Mouse (Mus musculus) testis, adult 2 months (tissue): ENCODE measurements around the gene Pik3r1. TPM values are rescaled to one million over a fixed set of nuclear protein-coding genes. Genes with fewer than 3 reads are reported as not detected.

Source experiments
- H3K27ac ChIP-seq: fragments of 200-500 bp; 2 replicates; pipeline ENCODE4 v1.5.1; 2012; ENCODE audit warnings: low read depth, low read length; ENCODE audit not compliant: control insufficient read depth, insufficient read depth
- H3K27me3 ChIP-seq: fragments of 200-500 bp; 2 replicates; pipeline ENCODE4 v1.6.1; 2012; ENCODE audit warnings: mild to moderate bottlenecking, low read length, moderate library complexity; ENCODE audit not compliant: control insufficient read depth, insufficient read depth
- H3K36me3 ChIP-seq: fragments of 200-500 bp; 2 replicates; pipeline ENCODE4 v1.6.1; 2012; ENCODE audit warnings: mild to moderate bottlenecking, low read length; ENCODE audit not compliant: control insufficient read depth, insufficient read depth
- H3K4me1 ChIP-seq: fragments of 200-500 bp; 2 replicates; pipeline ENCODE4 v1.6.1; 2012; ENCODE audit warnings: low read length; ENCODE audit not compliant: control insufficient read depth, insufficient read depth
- H3K4me3 ChIP-seq: fragments of 200-500 bp; 2 replicates; pipeline ENCODE4 v1.5.1; 2012; ENCODE audit warnings: low read depth, mild to moderate bottlenecking, low read length, moderate library complexity, mixed read lengths; ENCODE audit not compliant: control insufficient read depth
- CTCF ChIP-seq: fragments of 200-500 bp; IDR thresholded peaks from 2 replicates; pipeline ENCODE4 v1.5.1; 2012; ENCODE audit warnings: low read depth, mild to moderate bottlenecking, inconsistent platforms, low read length, moderate library complexity; ENCODE audit not compliant: control insufficient read depth, insufficient read depth, insufficient replicate concordance
- POLR2A ChIP-seq: fragments of 200-500 bp; IDR thresholded peaks from 2 replicates; pipeline ENCODE4 v1.6.1; 2012; ENCODE audit warnings: low read depth, mild to moderate bottlenecking, inconsistent platforms, low read length, moderate library complexity; ENCODE audit not compliant: control insufficient read depth
- polyA plus RNA-seq: library from polyadenylated mRNA; depleted of rRNA; stranded (reverse); fragments of >200 nt; gene quantifications from 2 replicates; pipeline ENCODE4 v1.2.3, GENCODE M21; 2012

The Pik3r1 gene
- polyA plus RNA-seq, 1 experiment, result 1.9 TPM

- Histone ChIP-seq H3K4me1 (peaks cover 9% of the 10 kb centered on the region), H3K27ac (no peak overlapping the region), H3K36me3 (no peaks in the 10 kb centered on the region), H3K27me3 (no peaks in the 10 kb centered on the region), H3K4me3 (no peak overlapping the region)
- TF ChIP-seq POLR2A, result no peak
- no peak for TF ChIP-seq CTCF
These were observed 76.9 kb downstream of the Pik3r1 start for GRCm38 (mm10) chr13:101690911-101691655.

GRCm38 (mm10) chr13:101690167-101690566, 77.8 kb downstream of the Pik3r1 start:
- Histone ChIP-seq H3K27ac (no peak overlapping the region), H3K27me3 (no peaks in the 10 kb centered on the region), H3K36me3 (no peaks in the 10 kb centered on the region), H3K4me3 (no peak overlapping the region), H3K4me1 (peaks cover 9% of the 10 kb centered on the region)
- no peak for TF ChIP-seq CTCF
- no peak for TF ChIP-seq POLR2A

GRCm38 (mm10) chr13:101686256-101686655, 81.8 kb downstream of the Pik3r1 start:
- Histone ChIP-seq H3K27ac (no peak overlapping the region), H3K27me3 (no peaks in the 10 kb centered on the region), H3K36me3 (no peaks in the 10 kb centered on the region), H3K4me1 (no peaks in the 10 kb centered on the region), H3K4me3 (no peak overlapping the region)
- no peak for TF ChIP-seq CTCF
- TF ChIP-seq POLR2A, result no peak

GRCm38 (mm10) chr13:101684706-101685105, 83.3 kb downstream of the Pik3r1 start:
- Histone ChIP-seq H3K27me3 (no peaks in the 10 kb centered on the region), H3K36me3 (no peaks in the 10 kb centered on the region), H3K4me1 (no peaks in the 10 kb centered on the region), H3K27ac (no peak overlapping the region), H3K4me3 (no peak overlapping the region)
- no peak for TF ChIP-seq POLR2A
- no peak for TF ChIP-seq CTCF

GRCm38 (mm10) chr13:101682378-101682777, 85.6 kb downstream of the Pik3r1 start:
- Histone ChIP-seq H3K27me3 (no peaks in the 10 kb centered on the region), H3K4me3 (no peak overlapping the region), H3K4me1 (no peaks in the 10 kb centered on the region), H3K27ac (no peak overlapping the region), H3K36me3 (no peaks in the 10 kb centered on the region)
- TF ChIP-seq CTCF, result no peak
- no peak for TF ChIP-seq POLR2A

GRCm38 (mm10) chr13:101680083-101680482, 87.9 kb downstream of the Pik3r1 start:
- TF ChIP-seq CTCF, result no peak
- no peak for TF ChIP-seq POLR2A
- H3K4me3 ChIP-seq, result no peak overlapping the region
- H3K4me1 ChIP-seq, result no peaks in the 10 kb centered on the region
- no peak overlapping the region for H3K27ac ChIP-seq
- H3K27me3 ChIP-seq, result no peaks in the 10 kb centered on the region
- H3K36me3 ChIP-seq, result no peaks in the 10 kb centered on the region

- TF ChIP-seq POLR2A (no peak), CTCF (no peak)
- no peaks in the 10 kb centered on the region for H3K4me1 ChIP-seq
- no peaks in the 10 kb centered on the region for H3K27me3 ChIP-seq
- H3K27ac ChIP-seq, result no peak overlapping the region
- H3K4me3 ChIP-seq, result no peak overlapping the region
- no peaks in the 10 kb centered on the region for H3K36me3 ChIP-seq
These were observed 89.0 kb downstream of the Pik3r1 start for GRCm38 (mm10) chr13:101678984-101679383.

- Histone ChIP-seq H3K27ac (no peak overlapping the region), H3K4me1 (no peaks in the 10 kb centered on the region), H3K4me3 (no peak overlapping the region), H3K36me3 (no peaks in the 10 kb centered on the region), H3K27me3 (no peaks in the 10 kb centered on the region)
- TF ChIP-seq CTCF, result no peak
- no peak for TF ChIP-seq POLR2A
These were observed 90.0 kb downstream of the Pik3r1 start for GRCm38 (mm10) chr13:101678036-101678435.
